9 mouse cellular contexts compared by ENCODE assay signal in genomic region chr19:10060783-10061590, GRCm38 (mm10). TPM values are rescaled to one million over a fixed set of nuclear protein-coding genes. Genes with fewer than 3 reads are reported as not detected.
A peak's percentile ranks its signal among the peaks of the same experiment; 100 is the strongest.
DNase-seq lines count a peak whose midpoint lies in the region; ATAC-seq and TF ChIP-seq lines count a peak whose summit lies in the region.
"Had no signal": no experiment of that assay in that cellular context is flagged by ENCODE, and none has a peak within 500 bp of the region (broad histone marks: within the 10 kb centered on the region; RNA-seq: fewer than 3 reads in every experiment).

No protein-coding gene starts in this region.

- H3K9me3 ChIP-seq in lung, postnatal 0 days (ENCODE audit: low read length): no peaks in the 10 kb centered on the region
- no peaks in the 10 kb centered on the region for H3K9me3 ChIP-seq in hindbrain, embryonic 13.5 days
- H3K9me3 ChIP-seq: limb, embryonic 13.5 days had no signal

- TF ChIP-seq CTCF in lung, postnatal 0 days (IDR thresholded peaks at IDR 0.05): no peak

- H3K4me1 ChIP-seq in lung, postnatal 0 days (ENCODE audit: insufficient read depth, low read depth, low read length): peaks cover 37% of the 10 kb centered on the region
- peaks cover 14% of the 10 kb centered on the region for H3K4me1 ChIP-seq in hindbrain, embryonic 13.5 days (replicated peaks)

- no peaks in the 10 kb centered on the region for H3K27me3 ChIP-seq in lung, postnatal 0 days (replicated peaks; ENCODE audit: insufficient read depth, low read length)
- no peaks in the 10 kb centered on the region for H3K27me3 ChIP-seq in hindbrain, embryonic 13.5 days
- H3K27me3 ChIP-seq: limb, embryonic 13.5 days had no signal

- 42% methylated on average over 8 of the region's 8 CpGs for WGBS in lung, postnatal 0 days
- WGBS in hindbrain, embryonic 13.5 days: 46% methylated on average over 8 of the region's 8 CpGs

- no peak overlapping the region for H3K9ac ChIP-seq in lung, postnatal 0 days (replicated peaks; ENCODE audit: low read depth)
- H3K9ac ChIP-seq in hindbrain, embryonic 13.5 days: peak overlapping the region; percentile 43
- H3K9ac ChIP-seq: limb, embryonic 13.5 days had no signal

- DNase-seq in lung, postnatal 0 days (ENCODE audit: low spot score): no peak
- no peak for DNase-seq in lung, postnatal 36 days
- DNase-seq in yolk sac, embryonic 10.5 days (ENCODE audit: low spot score): peak; percentile 42
- no peak for DNase-seq in T-cell, adult 2 months (ENCODE audit: low spot score)
- no peak for DNase-seq in cerebellum, postnatal 14 days

- no peak overlapping the region for H3K4me3 ChIP-seq in lung, postnatal 0 days (ENCODE audit: low read depth, low read length)
- H3K4me3 ChIP-seq in hindbrain, embryonic 13.5 days: no peak overlapping the region
- H3K4me3 ChIP-seq: limb, embryonic 13.5 days had no signal

- no peak overlapping the region for H3K4me2 ChIP-seq in lung, postnatal 0 days (replicated peaks; ENCODE audit: low read depth, low read length)
- no peak overlapping the region for H3K4me2 ChIP-seq in hindbrain, embryonic 13.5 days
- H3K4me2 ChIP-seq: limb, embryonic 13.5 days had no signal

- no peak for TF ChIP-seq EP300 in lung, postnatal 0 days (IDR thresholded peaks at IDR 0.05)

- ATAC-seq in lung, postnatal 0 days: 0 out of 2 replicates have a peak, but pooled peaks have one; percentile 3
- ATAC-seq in hindbrain, embryonic 13.5 days (ENCODE audit: low FRiP score): no peak
- ATAC-seq in megakaryocyte progenitor cell, adult 5-6 weeks (replicated peaks; ENCODE audit: poor library complexity): peak; percentile 14

- peak overlapping the region; percentile 82 for H3K27ac ChIP-seq in lung, postnatal 0 days (ENCODE audit: low read length)
- peak overlapping the region; percentile 58 for H3K27ac ChIP-seq in hindbrain, embryonic 13.5 days
- H3K27ac ChIP-seq: limb, embryonic 13.5 days had no signal

- H3K36me3 ChIP-seq in lung, postnatal 0 days (ENCODE audit: insufficient read depth, low read length): peaks cover 4% of the 10 kb centered on the region
- peaks cover 77% of the 10 kb centered on the region for H3K36me3 ChIP-seq in hindbrain, embryonic 13.5 days

RNA-seq across cellular contexts. Expression of gene Fads3, which starts 19.6 kb away (rescaled TPM):
- 79.6 and 96.1 TPM in 2 replicates for polyA plus RNA-seq in lung, postnatal 0 days (2015; fragmentation: Nextera tagmentation; extraction: Ambion mirVana)
- polyA plus RNA-seq in hindbrain, embryonic 13.5 days (2015; fragmentation: Nextera tagmentation; extraction: Ambion mirVana): 15.2 and 18.0 TPM in 2 replicates
- 1.4 and 2.1 TPM in 2 replicates for total RNA-seq in megakaryocyte progenitor cell, adult 5-6 weeks (2015)
- total RNA-seq in megakaryocyte progenitor cell, adult 5-6 weeks (2017): 2.1 and 2.8 TPM in 2 replicates

RNA-seq across cellular contexts. Expression of gene Fads2, which starts 40.6 kb away (rescaled TPM):
- polyA plus RNA-seq in lung, postnatal 0 days (2015; fragmentation: Nextera tagmentation; extraction: Ambion mirVana): 35.0 and 36.8 TPM in 2 replicates
- polyA plus RNA-seq in hindbrain, embryonic 13.5 days (2015; fragmentation: Nextera tagmentation; extraction: Ambion mirVana): 149 and 152 TPM in 2 replicates
- 7.7 and 10.4 TPM in 2 replicates for total RNA-seq in megakaryocyte progenitor cell, adult 5-6 weeks (2015)
- 6.3 and 13.7 TPM in 2 replicates for total RNA-seq in megakaryocyte progenitor cell, adult 5-6 weeks (2017)

RNA-seq across cellular contexts. Expression of gene Rab3il1, which starts 59.5 kb away (rescaled TPM):
- 23.8 and 25.9 TPM in 2 replicates for polyA plus RNA-seq in lung, postnatal 0 days (2015; fragmentation: Nextera tagmentation; extraction: Ambion mirVana)
- polyA plus RNA-seq in hindbrain, embryonic 13.5 days (2015; fragmentation: Nextera tagmentation; extraction: Ambion mirVana): 22.6 and 25.1 TPM in 2 replicates
- 3.0 and 4.6 TPM in 2 replicates for total RNA-seq in megakaryocyte progenitor cell, adult 5-6 weeks (2015)
- total RNA-seq in megakaryocyte progenitor cell, adult 5-6 weeks (2017): 3.4 and 3.9 TPM in 2 replicates

RNA-seq across cellular contexts. Expression of gene Best1, which starts 59.6 kb away (rescaled TPM):
- 2.0 and 2.3 TPM in 2 replicates for polyA plus RNA-seq in lung, postnatal 0 days (2015; fragmentation: Nextera tagmentation; extraction: Ambion mirVana)
- polyA plus RNA-seq in hindbrain, embryonic 13.5 days (2015; fragmentation: Nextera tagmentation; extraction: Ambion mirVana): 1.5 and 1.7 TPM in 2 replicates
- total RNA-seq in megakaryocyte progenitor cell, adult 5-6 weeks (2015): 0.15 and 1.1 TPM in 2 replicates
- total RNA-seq in megakaryocyte progenitor cell, adult 5-6 weeks (2017): not detected in 2 replicates
- total RNA-seq: common myeloid progenitor, adult 5-6 weeks had no signal
